In genomic region chr9:111689680-111690483, GRCm38 (mm10) we compare ENCODE assay signal across 9 mouse cellular contexts. TPM values are rescaled to one million over a fixed set of nuclear protein-coding genes. Genes with fewer than 3 reads are reported as not detected.
A peak's percentile ranks its signal among the peaks of the same experiment; 100 is the strongest.
DNase-seq lines count a peak whose midpoint lies in the region; ATAC-seq and TF ChIP-seq lines count a peak whose summit lies in the region.
"Had no signal": no experiment of that assay in that cellular context is flagged by ENCODE, and none has a peak within 500 bp of the region (broad histone marks: within the 10 kb centered on the region; RNA-seq: fewer than 3 reads in every experiment).

Stac (minus strand) TSS chr9:111690348.

- peak within 1 kb of the TSS; percentile 89 for H3K4me2 ChIP-seq in forebrain, embryonic 15.5 days (replicated peaks)
- peak within 1 kb of the TSS; percentile 97 for H3K4me2 ChIP-seq in limb, embryonic 12.5 days

- WGBS in forebrain, embryonic 15.5 days: 3% methylated on average over 64 of the region's 64 CpGs
- 2% methylated on average over 64 of the region's 64 CpGs for WGBS in limb, embryonic 12.5 days
- 2% methylated on average over 64 of the region's 64 CpGs for WGBS in olfactory bulb, adult 2 months
- 8% methylated on average over 64 of the region's 64 CpGs for WGBS in thymus, adult 2 months

- ATAC-seq in forebrain, embryonic 15.5 days (replicated peaks): peak; percentile 80
- peak; percentile 80; the same call in 1 of the 2 replicates for ATAC-seq in limb, embryonic 12.5 days (ENCODE audit: insufficient number of reproducible peaks, insufficient read depth, low FRiP score, low TSS enrichment, low read depth)

- H3K27ac ChIP-seq in layer of hippocampus, adult 2 months: peak within 1 kb of the TSS; percentile 5; the same call in 1 of the 2 replicates
- H3K27ac ChIP-seq in bone marrow macrophage, adult 2 months (ENCODE audit: insufficient read depth, low read depth, low read length): no peak within 1 kb of the TSS
- no peak within 1 kb of the TSS for H3K27ac ChIP-seq in forebrain, embryonic 15.5 days (replicated peaks)
- H3K27ac ChIP-seq in limb, embryonic 12.5 days: no peak within 1 kb of the TSS
- H3K27ac ChIP-seq in olfactory bulb, adult 2 months (ENCODE audit: insufficient read depth, low read depth, low read length): no peak within 1 kb of the TSS
- no peak within 1 kb of the TSS for H3K27ac ChIP-seq in thymus, adult 2 months (ENCODE audit: control insufficient read depth, insufficient read depth, low read length)
- H3K27ac ChIP-seq: macrophage had no signal

- TF ChIP-seq CTCF in layer of hippocampus, adult 2 months (conservative IDR thresholded peaks at IDR 0.05): no peak
- no peak for TF ChIP-seq CTCF in bone marrow macrophage, adult 2 months (IDR thresholded peaks at IDR 0.05; ENCODE audit: low read depth, low read length)
- TF ChIP-seq CTCF in olfactory bulb, adult 2 months (IDR thresholded peaks at IDR 0.05; ENCODE audit: insufficient read depth, low read depth, low read length): no peak
- TF ChIP-seq CTCF in thymus, adult 2 months (IDR thresholded peaks at IDR 0.05; ENCODE audit: borderline replicate concordance, control insufficient read depth, extremely low read depth, insufficient read depth, low read length, poor library complexity): no peak

- no peaks in the 10 kb centered on the region for H3K27me3 ChIP-seq in forebrain, embryonic 15.5 days
- H3K27me3 ChIP-seq in limb, embryonic 12.5 days: peaks cover 22% of the 10 kb centered on the region
- no peaks in the 10 kb centered on the region; the same call in 1 of the 2 replicates for H3K27me3 ChIP-seq in thymus, adult 2 months (ENCODE audit: control insufficient read depth, insufficient read depth, low read length)

- H3K9ac ChIP-seq in forebrain, embryonic 15.5 days (replicated peaks): peak within 1 kb of the TSS; percentile 57
- peak within 1 kb of the TSS; percentile 65 for H3K9ac ChIP-seq in limb, embryonic 12.5 days (replicated peaks)

- no peaks in the 10 kb centered on the region for H3K36me3 ChIP-seq in forebrain, embryonic 15.5 days
- no peaks in the 10 kb centered on the region for H3K36me3 ChIP-seq in limb, embryonic 12.5 days
- no peaks in the 10 kb centered on the region for H3K36me3 ChIP-seq in thymus, adult 2 months (ENCODE audit: control insufficient read depth, insufficient read depth, low read length)

- peak within 1 kb of the TSS; percentile 50 for H3K4me3 ChIP-seq in layer of hippocampus, adult 2 months
- H3K4me3 ChIP-seq in bone marrow macrophage, adult 2 months (ENCODE audit: insufficient read depth, low read length): peak within 1 kb of the TSS; percentile 36
- peak within 1 kb of the TSS; percentile 51 for H3K4me3 ChIP-seq in forebrain, embryonic 15.5 days
- H3K4me3 ChIP-seq in limb, embryonic 12.5 days (replicated peaks): peak within 1 kb of the TSS; percentile 62
- peak within 1 kb of the TSS; percentile 41 for H3K4me3 ChIP-seq in olfactory bulb, adult 2 months (ENCODE audit: insufficient read depth, low read depth, low read length)
- no peak within 1 kb of the TSS for H3K4me3 ChIP-seq in thymus, adult 2 months (ENCODE audit: control insufficient read depth, insufficient read depth, low read length)

- no peaks in the 10 kb centered on the region for H3K9me3 ChIP-seq in forebrain, embryonic 15.5 days
- H3K9me3 ChIP-seq in limb, embryonic 12.5 days: no peaks in the 10 kb centered on the region

- DNase-seq in layer of hippocampus, adult 2 months (ENCODE audit: low spot score in 2 of 2): peak in 1 of 2 experiments; percentile 11
- DNase-seq in layer of hippocampus, adult 18-20 months (ENCODE audit: low spot score in 2 of 2): no peak
- DNase-seq in thymus, adult 2 months: no peak
- no peak for DNase-seq in thymus, postnatal 14 days

- TF ChIP-seq POLR2A in bone marrow macrophage, adult 2 months (IDR thresholded peaks at IDR 0.05; ENCODE audit: borderline replicate concordance, low read depth, low read length): no peak
- no peak for TF ChIP-seq POLR2A in olfactory bulb, adult 2 months (IDR thresholded peaks at IDR 0.05; ENCODE audit: insufficient read depth, low read depth, low read length)
- TF ChIP-seq POLR2A in thymus, adult 2 months (IDR thresholded peaks at IDR 0.05; ENCODE audit: control insufficient read depth, extremely low read depth, insufficient read depth, low read length, poor library complexity): no peak

- H3K4me1 ChIP-seq in bone marrow macrophage, adult 2 months (ENCODE audit: control insufficient read depth, insufficient read depth, low read length): no peaks in the 10 kb centered on the region
- peaks cover 17% of the 10 kb centered on the region for H3K4me1 ChIP-seq in forebrain, embryonic 15.5 days
- H3K4me1 ChIP-seq in limb, embryonic 12.5 days (replicated peaks): peaks cover 11% of the 10 kb centered on the region; the same call in 1 of the 2 replicates
- peaks cover 11% of the 10 kb centered on the region for H3K4me1 ChIP-seq in olfactory bulb, adult 2 months (ENCODE audit: control insufficient read depth, insufficient read depth, low read length)
- no peaks in the 10 kb centered on the region for H3K4me1 ChIP-seq in thymus, adult 2 months (replicated peaks; ENCODE audit: control insufficient read depth, insufficient read depth, low read length)

RNA-seq across cellular contexts. Expression of gene Stac, which starts in this region (rescaled TPM):
- total RNA-seq in layer of hippocampus, adult 2 months (2021): 1 to 10 TPM; 3.2 to 3.7 TPM
- 1 to 10 TPM; 5.0 to 7.1 TPM for total RNA-seq in layer of hippocampus, adult 18-20 months (2021)
- polyA plus RNA-seq in bone marrow macrophage, adult 2 months (2012; ENCODE audit: insufficient read depth, insufficient read length, missing spikeins): not detected in 2 replicates
- 3.5 and 4.0 TPM in 2 replicates for polyA plus RNA-seq in forebrain, embryonic 15.5 days (2015; fragmentation: Nextera tagmentation; extraction: Ambion mirVana)
- polyA plus RNA-seq in limb, embryonic 12.5 days (2016; fragmentation: Nextera tagmentation; extraction: Ambion mirVana): 4.7 and 5.1 TPM in 2 replicates
- polyA plus RNA-seq in olfactory bulb, adult 2 months (2012; ENCODE audit: insufficient read depth, insufficient read length, low replicate concordance, missing spikeins): not detected in 2 replicates
- 1.4 and 4.0 TPM in 2 replicates for polyA plus RNA-seq in thymus, adult 2 months (2012; rRNA removed)
- polyA plus RNA-seq: macrophage had no signal
